Mouse (Mus musculus) spleen, postnatal 0 days (tissue): Measurements from ENCODE around the gene Ccl6. TPM values are rescaled to one million over a fixed set of nuclear protein-coding genes. Genes with fewer than 3 reads are reported as not detected.

ENCODE experiments used
- polyA plus RNA-seq: library from polyadenylated mRNA; unstranded; fragments of >200 nt; fragmentation: Nextera tagmentation; extraction: Ambion mirVana; gene quantifications from 2 replicates; pipeline ENCODE4 v1.2.1, GENCODE M21; 2015

Ccl6 gene
- polyA plus RNA-seq = 117 and 129 TPM in 2 replicates

DNA sequence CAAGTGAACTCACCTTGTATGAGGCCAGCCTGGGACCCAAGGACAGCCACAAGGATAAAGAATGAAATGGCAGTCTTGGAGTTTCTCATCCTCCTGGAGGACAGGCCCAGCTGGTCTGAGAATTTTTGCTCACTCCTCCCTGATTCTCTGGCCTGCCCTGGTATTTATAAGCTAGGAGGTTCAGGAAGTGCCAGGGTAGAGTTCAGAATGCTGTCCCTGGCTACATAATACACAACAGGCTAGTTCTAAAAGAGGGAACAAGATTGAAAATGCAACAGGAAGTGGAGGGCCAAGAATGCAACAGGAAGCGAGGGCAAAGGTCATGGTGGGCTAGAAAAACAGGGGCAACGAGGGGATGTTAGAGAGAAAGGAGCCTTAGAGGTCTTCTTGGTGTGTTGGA, at the start of gene Ccl6:
Ccl6 (minus strand) TSS at position 235 of the 400 bp plus-strand sequence.

DNA sequence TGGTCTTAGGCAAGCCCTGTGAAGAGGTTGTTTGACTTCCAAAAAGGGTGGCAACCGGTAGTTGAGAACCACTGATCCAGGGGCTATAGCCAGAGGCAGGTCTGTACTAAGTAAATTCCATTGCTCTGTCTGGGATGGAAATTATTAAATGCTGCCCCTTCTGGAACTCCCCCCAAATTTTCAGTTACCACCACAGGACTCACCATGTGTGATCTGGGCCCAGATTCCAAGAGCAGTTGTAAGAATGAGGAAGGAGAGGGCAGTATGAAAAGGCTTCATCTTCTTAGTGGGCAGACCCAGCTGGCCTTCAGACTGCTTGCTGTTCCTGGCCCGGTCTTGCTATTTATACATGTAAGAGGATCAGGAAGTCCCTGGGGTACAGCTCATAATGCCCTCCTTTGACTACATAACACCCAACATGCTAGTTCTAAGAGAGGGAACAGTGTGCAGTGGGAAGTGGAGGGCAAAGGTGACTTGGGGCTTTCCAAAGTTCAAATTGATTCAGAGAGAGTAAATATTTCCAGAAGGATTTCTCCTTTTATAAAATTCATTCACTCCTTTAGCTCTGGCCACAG, 14.6 kb downstream of the Ccl6 start, which contains the start of gene Ccl9:
Ccl9 (minus strand) TSS at position 451 of the 575 bp plus-strand sequence.

Other genes with a start within 250 kb of the Ccl6 start
- 0.54 and 0.63 TPM in 2 replicates for gene Rasl10b, start 183.9 kb downstream of the Ccl6 start, polyA plus RNA-seq
- not detected in 2 replicates for gene Gas2l2, start 163.6 kb downstream of the Ccl6 start, polyA plus RNA-seq
- 3.9 and 5.7 TPM in 2 replicates for gene 1700020L24Rik, start 155.4 kb downstream of the Ccl6 start, polyA plus RNA-seq
- gene Mmp28, start 130.0 kb downstream of the Ccl6 start, polyA plus RNA-seq = 2.6 and 4.9 TPM in 2 replicates
- gene Taf15, start 120.0 kb downstream of the Ccl6 start, polyA plus RNA-seq = 5.4 and 7.4 TPM in 2 replicates
- not detected in 2 replicates for gene Heatr9, start 70.9 kb downstream of the Ccl6 start, polyA plus RNA-seq
- gene Ccl5, start 62.6 kb downstream of the Ccl6 start, polyA plus RNA-seq = 16.8 and 30.0 TPM in 2 replicates
- 16.5 and 24.8 TPM in 2 replicates for gene Ccl9, start 14.5 kb downstream of the Ccl6 start, polyA plus RNA-seq
- not detected in 2 replicates for gene Rpl9-ps1, start 52.5 kb upstream of the Ccl6 start, polyA plus RNA-seq
- gene Ccl3, start 56.3 kb upstream of the Ccl6 start, polyA plus RNA-seq = 1.4 and 2.3 TPM in 2 replicates
- 1.3 and 1.6 TPM in 2 replicates for gene Ccl4, start 69.5 kb upstream of the Ccl6 start, polyA plus RNA-seq
- gene Wfdc17, start 110.9 kb upstream of the Ccl6 start, polyA plus RNA-seq = 30.9 and 57.7 TPM in 2 replicates
- gene Wfdc18, start 115.9 kb upstream of the Ccl6 start, polyA plus RNA-seq = 0.35 and 0.73 TPM in 2 replicates
- gene Wfdc21, start 153.9 kb upstream of the Ccl6 start, polyA plus RNA-seq = 181 and 271 TPM in 2 replicates
- 11.3 and 14.4 TPM in 2 replicates for gene Heatr6, start 160.6 kb upstream of the Ccl6 start, polyA plus RNA-seq